Mouse (Mus musculus) gastrocnemius, postnatal 4 days (tissue): ENCODE results near the gene Emg1. TPM values are rescaled to one million over a fixed set of nuclear protein-coding genes. Genes with fewer than 3 reads are reported as not detected.
A peak's percentile ranks its signal among the peaks of the same experiment; 100 is the strongest.

ENCODE experiments used
- DNase-seq, 2 experiments: peaks; one replicate each; pipeline ENCODE4 v3.0.0; 2021 to 2022; ENCODE audit warnings: low spot score in 2 of 2, mixed read lengths in 2 of 2
- total RNA-seq, 2 experiments: library from RNA; stranded (reverse); gene quantifications; 2 replicates each; pipeline ENCODE4 v1.2.3; 2021

Emg1 gene
- total RNA-seq, 2 experiments from 2014 or later: 71.0 to 82.6 TPM

- DNase-seq: no peak
Measured at GRCm38 (mm10) chr6:124741842-124742241, 29.9 kb upstream of the Emg1 start.

DNA sequence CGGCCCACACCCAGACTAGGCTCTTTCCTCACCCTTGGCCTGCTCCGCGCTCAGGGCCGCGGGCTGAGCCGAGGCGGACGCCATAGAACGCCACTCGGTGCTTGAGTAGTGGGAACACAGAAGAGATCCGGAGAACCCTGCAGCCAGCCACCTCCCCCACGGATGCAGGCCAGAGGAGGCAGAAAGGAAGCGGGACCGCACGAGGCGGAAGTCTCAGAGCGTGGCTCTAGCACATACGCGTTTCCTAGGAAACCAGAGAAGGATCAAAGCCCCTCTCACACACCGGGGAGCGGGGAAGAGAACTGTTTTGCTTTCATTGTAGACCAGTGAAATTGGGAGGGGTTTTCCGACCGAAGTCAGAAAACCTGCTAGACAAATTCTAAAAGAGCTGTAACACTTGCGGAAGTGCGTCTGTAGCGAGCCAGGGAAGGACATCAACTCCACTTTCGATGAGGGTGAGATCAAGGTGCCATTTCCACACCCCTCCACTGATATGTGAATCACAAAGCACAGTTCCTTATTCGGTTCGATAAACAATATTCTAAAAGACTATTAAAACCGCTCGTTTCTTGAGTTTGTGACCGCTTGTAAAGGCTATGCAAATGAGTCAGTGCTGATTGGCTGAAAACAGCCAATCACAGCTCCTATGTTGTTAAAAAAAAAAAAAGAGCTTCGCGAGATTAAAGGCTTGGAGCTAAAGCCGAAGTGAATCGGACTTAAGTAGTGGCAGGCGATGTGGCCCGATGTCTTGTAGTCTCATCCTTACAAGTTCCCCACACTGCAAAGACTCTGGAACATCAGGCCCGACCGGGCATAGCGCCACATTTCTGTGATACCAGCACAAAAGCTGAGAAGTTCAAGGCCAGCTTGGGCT is 29.1 kb upstream of the Emg1 start, which contains the start of gene Grcc10:
Gene Grcc10 (minus strand): TSS at position 487 of the 874 bp plus-strand sequence.
- peak; percentile 72 to 86 for DNase-seq

DNA sequence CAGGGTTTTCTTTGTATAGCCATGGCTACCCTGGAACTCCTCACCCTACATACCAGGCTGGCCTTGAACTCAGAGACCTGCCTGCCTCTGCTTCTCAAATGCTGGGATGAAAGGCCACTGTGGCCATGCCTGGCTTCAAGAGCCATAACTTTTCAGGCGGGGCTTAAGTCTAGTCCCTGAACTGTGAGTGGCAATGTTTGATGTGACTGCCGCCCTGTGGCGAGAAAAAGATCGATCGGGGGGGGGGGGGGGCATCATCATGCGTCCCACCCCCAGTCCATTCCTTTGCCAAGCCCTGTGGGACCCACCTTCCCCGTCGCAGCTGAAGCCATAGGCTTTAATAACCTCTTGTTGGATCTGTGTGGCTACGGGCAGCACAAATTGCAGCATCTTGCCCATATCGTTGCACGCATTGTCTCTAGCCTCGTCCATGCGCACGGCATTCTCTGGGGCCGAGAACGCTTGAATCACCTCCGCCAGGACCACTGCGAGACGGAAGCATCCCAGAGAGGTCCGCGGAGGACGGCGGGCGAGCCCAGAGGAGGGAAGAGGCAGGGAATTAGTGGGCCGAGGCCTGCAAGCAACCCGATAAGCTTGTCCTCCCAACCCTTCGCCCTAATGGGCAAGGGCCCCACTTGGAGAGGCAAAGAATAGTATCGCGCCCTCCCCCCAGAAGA is 28.4 kb upstream of the Emg1 start:
- DNase-seq: peak in 1 of 2 experiments; percentile 47

- DNase-seq: no peak
Measured at GRCm38 (mm10) chr6:124739231-124739796, 27.3 kb upstream of the Emg1 start.

DNA sequence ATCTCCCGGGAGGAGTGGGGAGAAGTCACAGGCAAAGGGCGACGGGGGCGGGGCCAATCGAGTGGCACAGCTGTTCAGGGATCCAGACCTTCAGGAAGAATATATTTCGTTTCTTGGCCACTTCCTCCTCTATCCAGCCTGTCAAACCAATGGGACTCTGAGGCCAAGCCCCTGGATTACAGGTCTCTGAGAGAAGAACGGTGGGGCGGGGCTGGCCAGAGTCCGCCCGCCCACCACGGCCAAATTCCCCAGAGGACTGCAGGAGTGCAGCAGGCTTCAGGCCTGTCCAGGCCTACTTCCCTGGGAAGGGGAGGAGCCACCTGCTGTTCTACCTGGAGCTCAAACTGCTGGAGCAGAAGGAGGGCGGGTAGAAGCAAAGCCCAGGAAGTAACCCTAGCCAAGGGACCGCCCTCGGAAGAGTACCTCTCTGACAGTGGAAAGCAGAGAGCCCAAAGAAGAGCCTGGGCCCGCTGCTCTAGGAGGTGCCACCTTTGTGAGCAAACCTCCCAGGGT is 26.6 kb upstream of the Emg1 start, which contains the start of gene Ptpn6:
Gene Ptpn6 (minus strand): TSS at position 204 of the 513 bp plus-strand sequence.
- DNase-seq: no peak

GRCm38 (mm10) chr6:124737040-124737439 is 25.1 kb upstream of the Emg1 start:
- no peak for DNase-seq

DNA sequence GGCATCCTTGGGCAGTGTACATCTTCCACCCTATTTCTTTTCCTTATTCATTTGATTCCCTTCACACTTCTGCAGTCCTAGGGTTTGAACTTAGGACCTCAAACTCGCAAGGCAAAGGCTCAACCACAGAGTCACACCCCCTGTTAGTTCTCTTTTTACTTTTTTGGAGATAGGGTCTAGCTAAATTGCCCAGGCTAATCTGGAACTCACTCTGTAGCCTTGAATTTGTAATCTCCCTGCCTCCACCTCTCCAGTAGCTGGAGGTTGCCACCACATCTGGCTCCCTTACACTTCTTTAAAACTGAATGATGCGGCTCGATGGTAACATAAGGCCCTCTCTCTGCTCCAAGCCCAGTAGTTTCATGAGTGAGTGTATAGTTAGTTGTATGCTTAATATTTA is 22.4 kb upstream of the Emg1 start:
- no peak for DNase-seq

- no peak for DNase-seq
Measured at GRCm38 (mm10) chr6:124732476-124733370, 20.7 kb upstream of the Emg1 start.

DNA sequence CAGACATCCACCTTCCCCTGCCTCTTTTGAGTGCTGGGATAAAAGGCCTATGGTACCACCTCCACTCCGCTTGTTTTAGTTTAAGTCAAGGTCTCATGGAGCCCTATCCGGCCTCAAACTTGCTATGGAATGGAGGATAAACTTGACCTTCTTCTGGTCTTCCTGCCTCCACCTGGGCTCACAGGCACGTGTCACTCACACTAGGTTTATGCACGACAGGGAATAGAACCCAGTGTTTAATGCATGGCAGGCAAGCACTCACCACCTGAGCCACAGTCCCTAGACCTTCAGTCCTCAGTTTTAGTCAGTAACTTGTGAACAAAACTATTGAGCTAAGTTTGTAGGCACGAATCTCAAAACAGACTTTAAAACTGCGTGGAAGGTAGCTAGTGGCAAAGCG is 19.1 kb upstream of the Emg1 start:
- no peak for DNase-seq

GRCm38 (mm10) chr6:124729850-124730705 is 18.1 kb upstream of the Emg1 start:
- no peak for DNase-seq

GRCm38 (mm10) chr6:124728621-124729020 is 16.6 kb upstream of the Emg1 start:
- no peak for DNase-seq

GRCm38 (mm10) chr6:124724472-124724871 is 12.5 kb upstream of the Emg1 start:
- no peak for DNase-seq

DNA sequence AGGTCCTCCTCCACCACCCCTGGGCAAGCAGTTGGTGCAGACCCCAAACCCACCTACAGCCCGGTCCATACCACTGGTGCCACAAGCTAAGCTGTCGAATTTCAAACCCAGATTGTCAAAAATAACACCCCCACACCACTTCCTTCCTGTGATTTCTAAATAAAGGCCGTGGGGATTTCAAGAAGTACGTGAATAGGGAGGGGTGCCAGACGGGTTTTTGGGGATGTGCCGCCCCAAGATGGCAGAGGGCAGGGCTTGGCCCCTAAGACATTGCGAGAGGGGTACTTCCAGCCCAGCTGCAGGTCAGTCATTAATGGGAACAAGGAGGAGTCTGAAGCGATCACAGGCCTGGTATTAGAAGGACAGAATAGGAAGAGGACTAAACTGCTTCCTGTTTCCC is 11.6 kb upstream of the Emg1 start:
- DNase-seq: no peak

GRCm38 (mm10) chr6:124722876-124723473 is 11.0 kb upstream of the Emg1 start:
- DNase-seq: no peak

- no peak for DNase-seq
Measured at GRCm38 (mm10) chr6:124720904-124721303, 8.9 kb upstream of the Emg1 start.

- no peak for DNase-seq
Measured at GRCm38 (mm10) chr6:124719354-124719978, 7.5 kb upstream of the Emg1 start.

DNA sequence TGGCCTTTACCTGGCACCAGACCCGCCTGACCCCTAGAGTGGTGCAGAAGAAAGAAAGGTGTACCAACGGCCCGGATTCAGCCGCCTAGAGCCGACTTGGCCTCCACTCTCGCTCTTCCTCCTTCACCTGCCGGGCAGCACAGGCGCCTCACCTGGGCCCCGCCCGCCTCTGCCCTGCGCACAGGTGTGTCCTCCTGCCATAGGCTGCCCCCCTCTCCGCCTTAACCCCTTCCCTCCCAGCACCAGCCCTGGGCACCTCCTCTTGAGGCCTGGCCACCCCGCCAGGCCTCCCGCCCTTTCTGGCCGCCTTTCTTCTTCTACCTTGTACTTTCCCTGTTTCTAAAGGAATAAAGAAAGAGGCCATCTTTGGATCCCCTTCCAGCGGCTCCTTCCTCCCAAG is 6.7 kb upstream of the Emg1 start:
- DNase-seq: no peak

GRCm38 (mm10) chr6:124717968-124718367 is 6.0 kb upstream of the Emg1 start:
- no peak for DNase-seq
